Mouse (Mus musculus): ENCODE results near the gene Macrod2. TPM values are rescaled to one million over a fixed set of nuclear protein-coding genes. Genes with fewer than 3 reads are reported as not detected.

The Macrod2 gene
- total RNA-seq (2023): under 1 TPM; 0.61 to 0.88 TPM

DNA sequence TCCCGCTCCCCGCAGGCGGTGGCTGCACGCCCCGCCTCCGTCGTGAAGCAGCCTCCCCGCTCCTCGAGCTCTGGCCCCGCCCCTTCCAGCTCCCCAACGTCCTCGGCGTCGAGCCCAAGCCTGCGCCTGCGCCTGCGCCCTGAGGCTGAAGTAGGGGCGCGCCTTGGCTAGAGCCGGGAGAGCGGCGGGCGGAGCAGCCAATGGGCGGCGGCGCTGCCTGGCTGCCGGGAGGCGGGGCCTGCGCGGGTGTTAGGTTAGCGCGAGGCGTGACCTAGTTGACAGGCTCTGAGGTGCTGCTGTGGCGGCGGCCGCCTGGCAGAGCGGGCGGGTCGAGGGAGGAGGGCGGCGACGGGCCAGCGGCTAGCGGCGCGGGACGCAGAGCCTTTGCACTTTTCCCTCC, at the start of gene Macrod2:
Macrod2 (plus strand) TSS at position 131 of the 400 bp plus-strand sequence.

GRCm38 (mm10) chr2:140389525-140389924, 5.6 kb upstream of the Macrod2 start, which contains the start of gene Sel1l2:
TSS of gene Sel1l2 (minus strand) at chr2:140389706.

DNA sequence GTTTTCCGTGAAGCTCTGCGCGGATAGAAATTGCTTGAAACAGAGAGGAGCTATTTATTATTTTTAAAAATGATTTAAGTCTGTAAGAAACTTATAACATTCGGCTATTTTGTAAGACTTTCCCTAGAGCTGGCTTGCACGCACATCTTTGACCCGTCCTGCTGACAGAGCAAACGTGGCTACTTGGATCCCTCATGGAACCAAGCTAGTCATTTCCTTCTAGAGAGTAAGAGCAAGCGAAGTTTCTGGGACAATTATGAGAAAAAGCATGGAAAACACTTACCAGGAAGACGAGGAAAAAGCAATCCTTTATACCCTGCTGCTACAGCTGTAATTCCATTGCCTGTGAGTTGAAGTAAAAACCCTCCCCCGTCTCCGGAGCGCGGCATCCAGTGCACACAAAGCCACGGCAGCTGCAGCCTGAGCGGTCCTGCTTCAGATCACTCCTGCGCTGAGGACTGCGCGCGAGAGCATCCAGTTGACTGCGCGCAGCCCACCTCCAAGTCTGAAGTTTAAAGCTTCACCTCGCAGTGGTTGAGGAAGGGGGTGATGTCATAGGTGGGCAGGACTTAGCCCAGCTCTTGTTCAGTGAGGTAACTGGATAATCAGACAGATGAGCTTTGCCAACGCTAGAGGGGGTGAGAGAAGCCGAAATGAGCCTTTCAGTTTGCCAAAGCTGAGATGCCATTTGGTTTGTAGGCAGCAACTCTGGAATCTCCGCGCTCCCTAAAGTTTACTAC, 276.0 kb downstream of the Macrod2 start, which contains the start of gene Flrt3:
Flrt3 (minus strand) TSS at position 507 of the 740 bp plus-strand sequence.

Other genes with a start within 250 kb of the Macrod2 start
- gene Gm17374, start 243.3 kb upstream of the Macrod2 start, total RNA-seq (2023): not detected
- 10 to 100 TPM in 1 of 2 experiments, 1 to 10 TPM in 1; 6.8 to 11.6 TPM for gene Esf1, start 224.7 kb upstream of the Macrod2 start, total RNA-seq (2023)
- 1 to 10 TPM; 3.4 to 4.4 TPM for gene Ndufaf5, start 224.7 kb upstream of the Macrod2 start, total RNA-seq (2023)
- gene Sel1l2, start 5.6 kb upstream of the Macrod2 start, total RNA-seq (2023): not detected